Mouse (Mus musculus) cerebellum, adult 11-12 months (tissue): ENCODE data around the gene Nudt16l1.

Experiments used
- DNase-seq: peaks from one replicate; pipeline ENCODE4 v3.0.0; 2022

Nudt16l1 gene

DNA sequence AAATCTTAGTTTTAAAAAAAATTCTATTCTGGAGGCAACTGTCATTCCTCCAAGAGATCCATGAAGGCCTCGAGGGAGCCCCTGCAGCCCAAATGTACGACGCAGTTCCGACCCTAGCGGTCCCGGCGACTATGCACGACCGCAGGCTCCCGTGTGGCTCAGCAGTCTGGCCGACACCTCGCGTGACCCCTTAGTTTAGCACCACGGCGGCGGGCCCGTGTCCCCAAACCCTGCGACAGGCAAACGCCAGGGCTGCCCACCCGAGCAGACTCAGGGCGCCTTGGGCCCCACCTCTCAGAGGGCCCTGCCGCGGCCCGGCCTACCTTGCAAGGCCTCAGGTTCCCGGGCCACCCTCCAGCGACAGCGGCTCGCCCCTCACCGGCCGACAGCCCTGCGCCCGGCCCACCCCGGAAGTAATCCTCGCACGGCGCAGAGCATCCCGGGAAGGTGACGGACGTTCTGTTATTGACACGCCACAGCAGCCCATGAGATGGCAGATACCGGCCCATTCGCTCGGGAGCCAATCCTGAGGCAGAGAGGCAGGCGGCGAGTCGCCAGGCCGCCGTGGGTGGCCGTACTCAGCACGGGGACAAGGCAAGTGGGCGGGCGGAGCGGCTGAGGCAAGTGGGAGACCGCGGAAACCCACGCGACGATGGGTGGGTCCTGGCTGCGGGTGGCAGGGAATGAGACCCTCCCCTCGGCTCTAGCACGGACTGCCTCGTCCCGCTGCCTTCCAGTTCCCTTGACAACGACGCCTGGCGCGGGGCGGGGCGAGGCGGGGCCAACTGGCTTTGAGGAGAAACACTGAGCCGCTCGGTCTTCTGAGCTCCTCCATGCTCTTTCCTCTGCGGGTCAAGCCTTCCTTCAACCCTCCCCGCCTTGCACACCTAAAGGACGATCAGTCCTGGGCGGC, 25.5 kb downstream of the Nudt16l1 start, which contains the start of gene Anks3:
TSS of gene Anks3 (minus strand) at position 409 of the 913 bp plus-strand sequence.
- peak; percentile 99 for DNase-seq

DNA sequence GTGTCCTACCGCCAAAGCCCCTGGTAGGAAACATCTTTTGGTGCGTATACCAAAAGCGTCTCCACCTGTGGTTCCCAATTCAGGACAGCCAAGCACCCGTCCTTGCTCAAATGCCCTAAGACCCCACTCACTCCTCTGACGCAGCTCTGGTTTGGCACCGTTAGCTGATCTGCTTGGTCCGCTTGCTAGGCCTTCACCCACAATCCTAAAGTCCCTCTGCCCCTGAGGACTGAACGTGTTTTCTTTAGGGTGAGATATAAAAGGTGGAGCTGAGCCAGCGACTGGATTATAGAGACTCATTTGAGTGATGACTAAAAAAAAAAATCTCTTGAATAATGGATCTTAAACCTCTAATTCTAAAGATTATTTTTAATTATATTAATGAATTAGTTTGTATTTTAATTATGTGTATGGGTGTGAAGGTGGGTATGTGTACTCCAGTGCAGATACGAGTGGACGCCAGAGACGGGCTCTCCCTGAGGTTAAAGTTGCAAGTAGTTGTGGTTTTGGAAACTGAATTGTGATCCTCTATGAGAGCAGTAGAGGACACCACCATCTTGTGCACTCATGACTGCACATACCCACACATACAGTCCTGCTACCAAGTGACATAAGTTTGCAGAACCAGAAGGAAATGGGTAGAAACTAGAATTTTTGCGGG, 26.3 kb downstream of the Nudt16l1 start:
- no peak for DNase-seq

GRCm38 (mm10) chr16:4965392-4966129, 27.0 kb downstream of the Nudt16l1 start:
- DNase-seq: peak; percentile 76

DNA sequence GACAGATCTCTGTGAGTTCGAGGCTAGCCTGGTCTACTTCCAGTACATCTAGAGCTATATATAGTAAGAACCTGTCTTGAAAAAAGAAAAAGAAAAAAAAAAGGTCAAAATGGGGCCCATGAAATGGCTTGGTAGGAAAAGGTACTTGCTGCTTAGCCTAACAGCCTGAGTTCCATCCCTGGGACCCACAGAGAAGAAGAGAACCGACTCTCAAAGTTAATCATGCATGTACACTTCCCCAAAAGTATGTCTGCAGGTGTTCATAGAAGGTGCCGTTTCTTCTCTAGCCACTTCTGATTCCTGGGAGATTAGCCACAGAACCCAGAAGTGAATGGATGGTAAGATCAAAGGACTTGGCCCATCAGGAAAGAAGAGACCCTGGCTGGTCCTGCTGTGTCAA, 29.9 kb downstream of the Nudt16l1 start:
- DNase-seq: no peak

- peak; percentile 9 for DNase-seq
Measured at GRCm38 (mm10) chr16:4969055-4969843, 30.7 kb downstream of the Nudt16l1 start.

DNA sequence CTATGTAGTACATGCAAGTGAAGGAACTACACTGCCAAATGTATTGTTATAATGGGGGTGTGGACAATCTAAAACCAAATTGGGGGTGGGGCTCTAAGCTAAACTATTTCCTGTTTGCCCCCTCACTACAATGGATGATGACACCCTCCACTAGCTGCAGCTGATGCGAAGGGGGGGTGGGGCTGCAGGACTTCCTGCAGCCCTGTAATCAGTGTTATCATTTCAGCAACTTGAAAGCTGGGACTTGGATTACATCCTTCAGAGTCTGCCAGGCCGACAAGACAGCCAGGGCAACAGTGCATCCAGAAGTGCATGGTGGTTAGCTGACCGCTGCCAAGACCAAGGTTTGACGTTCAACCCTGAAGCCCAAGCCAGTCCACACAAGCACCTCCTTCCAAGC, 33.1 kb downstream of the Nudt16l1 start:
- DNase-seq: no peak

- DNase-seq: peak; percentile 76
Measured at GRCm38 (mm10) chr16:4974521-4974920, 36.0 kb downstream of the Nudt16l1 start.

GRCm38 (mm10) chr16:4976180-4976579, 37.6 kb downstream of the Nudt16l1 start:
- peak; percentile 83 for DNase-seq

- no peak for DNase-seq
Measured at GRCm38 (mm10) chr16:4978275-4979051, 39.9 kb downstream of the Nudt16l1 start.

GRCm38 (mm10) chr16:4979755-4980380, 41.3 kb downstream of the Nudt16l1 start:
- DNase-seq: no peak

DNA sequence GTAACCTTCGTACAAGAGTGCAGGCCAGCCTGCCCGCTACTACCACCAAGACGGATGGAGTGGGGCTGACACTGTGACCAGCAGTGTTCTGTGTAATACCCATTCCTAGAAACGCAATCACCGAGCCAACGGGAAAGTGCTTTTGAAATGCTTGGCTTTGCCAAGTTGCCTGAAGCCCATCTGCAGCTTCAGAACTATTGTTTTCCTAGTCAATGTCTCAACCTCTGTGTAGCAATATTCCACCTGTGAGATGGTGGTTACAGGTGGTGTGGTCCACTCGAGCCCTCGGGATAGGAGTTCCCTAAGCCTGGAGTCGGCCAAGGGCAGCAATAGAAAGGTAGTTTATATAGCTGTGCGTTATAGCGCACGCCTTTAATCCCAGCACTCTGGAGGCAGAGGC, 46.2 kb downstream of the Nudt16l1 start:
- DNase-seq: no peak
